Mouse (Mus musculus) CH12.LX (cell line): ENCODE measurements around the gene Gna12. TPM values are rescaled to one million over a fixed set of nuclear protein-coding genes. Genes with fewer than 3 reads are reported as not detected.

ENCODE experiments used
- DNase-seq: peaks from one replicate; pipeline ENCODE4 v3.0.0-alpha.2; 2013; ENCODE audit errors: extremely low read depth
- H3K27ac ChIP-seq: 2 replicates; pipeline ENCODE4 v1.5.1; 2012; ENCODE audit warnings: low read depth, mild to moderate bottlenecking, control low read depth, moderate library complexity; ENCODE audit not compliant: insufficient read depth
- H3K27me3 ChIP-seq: replicated peaks from 2 replicates; pipeline ENCODE3; 2012; ENCODE audit warnings: inconsistent platforms
- H3K36me3 ChIP-seq, 2 experiments: replicated peaks in 1 of 2; 2 replicates each; pipeline versions ENCODE3 to v1.6.1; 2012; ENCODE audit warnings: inconsistent platforms in 1 of 2, low read length in 1 of 2, mild to moderate bottlenecking in 1 of 2, mixed read lengths in 1 of 2, moderate library complexity in 1 of 2; ENCODE audit not compliant: control insufficient read depth in 1 of 2, insufficient read depth in 1 of 2
- H3K4me1 ChIP-seq, 2 experiments: 2 replicates each; pipeline ENCODE4 v1.6.1; 2012; ENCODE audit warnings: inconsistent platforms in 1 of 2, moderate library complexity in 1 of 2; ENCODE audit not compliant: insufficient read depth in 2 of 2, control insufficient read depth in 1 of 2
- H3K4me2 ChIP-seq: 2 replicates; pipeline ENCODE4 v1.6.1; 2012; ENCODE audit warnings: low read depth, mild to moderate bottlenecking, control low read depth; ENCODE audit not compliant: poor library complexity, insufficient read depth, severe bottlenecking
- H3K4me3 ChIP-seq, 3 experiments: fragments of 150-350 bp in 1 of 3; sonication (generic) in 1 of 3; replicated peaks in 1 of 3; 2 replicates each; pipeline versions ENCODE3 to v1.5.1; 2011 to 2012; ENCODE audit warnings: low read depth in 2 of 3, low read length in 2 of 3, mild to moderate bottlenecking in 2 of 3, moderate library complexity in 2 of 3, control low read depth in 1 of 3, improper control_type of control experiment in 1 of 3, inconsistent platforms in 1 of 3, mixed read lengths in 1 of 3; ENCODE audit not compliant: poor library complexity in 1 of 3
- H3K79me2 ChIP-seq: replicated peaks from 2 replicates; pipeline ENCODE4 v1.6.1; 2012; ENCODE audit warnings: mild to moderate bottlenecking, moderate library complexity; ENCODE audit not compliant: control insufficient read depth, poor library complexity, insufficient read depth, severe bottlenecking; ENCODE audit errors: extremely low read depth
- H3K9ac ChIP-seq: 2 replicates; pipeline ENCODE4 v1.6.1; 2012; ENCODE audit warnings: low read depth, mild to moderate bottlenecking, control low read depth, moderate library complexity; ENCODE audit not compliant: insufficient read depth
- H3K9me3 ChIP-seq: replicated peaks from 2 replicates; pipeline ENCODE3; 2012; ENCODE audit warnings: low read length, inconsistent platforms, mixed read lengths
- BHLHE40 ChIP-seq: IDR thresholded peaks from 2 replicates; pipeline ENCODE4 v1.6.1; 2011; ENCODE audit warnings: mild to moderate bottlenecking, low read depth, low read length, improper control_type of control experiment
- CTCF ChIP-seq, 2 experiments: IDR thresholded peaks in 1 of 2; conservative IDR thresholded peaks in 1 of 2; 2 replicates each; pipeline ENCODE4 v1.5.1; 2011 to 2012; ENCODE audit warnings: low read depth in 2 of 2, low read length in 2 of 2, improper control_type of control experiment in 1 of 2, inconsistent platforms in 1 of 2, mild to moderate bottlenecking in 1 of 2, moderate library complexity in 1 of 2
- GABPA ChIP-seq: IDR thresholded peaks from 2 replicates; pipeline ENCODE4 v1.6.1; 2012; ENCODE audit warnings: low read depth, low read length, improper control_type of control experiment, inconsistent platforms; ENCODE audit not compliant: insufficient replicate concordance
- JUN ChIP-seq: IDR thresholded peaks from 2 replicates; pipeline ENCODE4 v1.6.1; 2011; ENCODE audit warnings: low read depth, mild to moderate bottlenecking, low read length, improper control_type of control experiment, moderate library complexity; ENCODE audit not compliant: insufficient read depth
- MAX ChIP-seq: IDR thresholded peaks from 2 replicates; pipeline ENCODE4 v1.6.1; 2011; ENCODE audit warnings: low read length, improper control_type of control experiment
- MAZ ChIP-seq: IDR thresholded peaks from 2 replicates; pipeline ENCODE4 v1.6.1; 2012; ENCODE audit warnings: low read depth, mild to moderate bottlenecking, inconsistent platforms, low read length, improper control_type of control experiment, moderate library complexity
- MYC ChIP-seq: IDR thresholded peaks from 2 replicates; pipeline ENCODE4 v1.6.1; 2011; ENCODE audit warnings: low read depth, mild to moderate bottlenecking, improper control_type of control experiment, low read length
- POLR2A ChIP-seq: IDR thresholded peaks from 2 replicates; pipeline ENCODE4 v1.6.1; 2011; ENCODE audit warnings: low read depth, mild to moderate bottlenecking, improper control_type of control experiment, low read length
- UBTF ChIP-seq: IDR thresholded peaks from 2 replicates; pipeline ENCODE4 v1.6.1; 2012; ENCODE audit warnings: low read depth, mild to moderate bottlenecking, inconsistent platforms, low read length, improper control_type of control experiment, moderate library complexity
- USF1 ChIP-seq: IDR thresholded peaks from 2 replicates; pipeline ENCODE4 v1.6.1; 2014; ENCODE audit warnings: low read depth, mild to moderate bottlenecking, inconsistent platforms, low read length, improper control_type of control experiment
- USF2 ChIP-seq: conservative IDR thresholded peaks from 2 replicates; pipeline ENCODE4 v1.6.1; 2011; ENCODE audit warnings: low read depth, low read length, improper control_type of control experiment
- ZC3H11A ChIP-seq: IDR thresholded peaks from 2 replicates; pipeline ENCODE4 v1.6.1; 2012; ENCODE audit warnings: low read depth, mild to moderate bottlenecking, inconsistent platforms, low read length, improper control_type of control experiment
- ZKSCAN1 ChIP-seq: IDR thresholded peaks from 2 replicates; pipeline ENCODE4 v1.6.1; 2012; ENCODE audit warnings: low read depth, inconsistent platforms, low read length, improper control_type of control experiment, borderline replicate concordance
- ZMIZ1 ChIP-seq: IDR thresholded peaks from 2 replicates; pipeline ENCODE4 v1.6.1; 2012; ENCODE audit warnings: low read depth, mild to moderate bottlenecking, inconsistent platforms, low read length, improper control_type of control experiment
- dilution Hi-C: fragments of 300-500 bp; cut with MboI; formaldehyde crosslinking; loops from 2 replicates; pipeline ENCODE4 v1.14.3; 2020; ENCODE audit warnings: low sequenced_read_pairs; ENCODE audit not compliant: extremely low pct_unique_long_range_greater_than_20kb, extremely low pct_ligation_motif_present
- in situ Hi-C: fragments of 300-500 bp; cut with MboI; formaldehyde crosslinking; loops from 3 replicates; pipeline ENCODE4 v1.14.3; 2019; ENCODE audit warnings: low sequenced_read_pairs, low pct_ligation_motif_present, low pct_unique_long_range_greater_than_20kb, mixed read lengths
- polyA plus RNA-seq: library from polyadenylated mRNA; unstranded; fragments of >175 nt; gene quantifications from 2 replicates; pipeline ENCODE4 v1.2.1, GENCODE M21; 2012; ENCODE audit warnings: low read depth; ENCODE audit not compliant: insufficient read length
- total RNA-seq, 2 experiments: library from RNA; depleted of rRNA; stranded (reverse); fragments of 300-350 nt in 1 of 2; fragments of >200 nt in 1 of 2; gene quantifications; 2 replicates each; pipeline ENCODE4 v1.2.3; 2012 to 2014

Gna12 gene
- total and polyA plus RNA-seq, 3 experiments, result 11.5 to 15.8 (median 15.4) TPM

DNA sequence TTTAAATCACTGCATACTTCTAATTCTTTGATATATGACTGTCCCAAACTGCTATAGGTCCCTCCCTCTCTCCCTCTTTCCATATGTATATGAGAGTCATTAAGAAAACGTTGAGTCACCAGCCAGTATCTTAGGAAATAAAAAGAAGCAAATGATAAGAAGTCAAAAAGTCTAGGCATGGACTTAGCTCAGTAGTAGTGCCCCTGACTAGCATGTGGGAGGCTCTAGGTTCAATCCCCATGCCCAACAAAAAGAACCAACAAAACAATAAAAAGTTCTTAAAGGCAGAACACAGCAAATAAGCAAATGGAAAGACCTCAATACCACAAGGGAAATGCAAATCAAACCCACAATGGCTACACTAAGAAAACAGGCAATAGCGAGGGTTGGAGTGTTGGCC, 18.8 kb downstream of the Gna12 start:
- Histone ChIP-seq H3K27me3 (no peaks in the 10 kb centered on the region), H3K9me3 (no peaks in the 10 kb centered on the region), H3K9ac (no peak overlapping the region), H3K4me2 (no peak overlapping the region), H3K27ac (no peak overlapping the region), H3K4me3 (no peak overlapping the region), H3K36me3 (no peaks in the 10 kb centered on the region), H3K79me2 (no peaks in the 10 kb centered on the region), H3K4me1 (peaks cover 26 to 52% of the 10 kb centered on the region in 2 experiments)
- no peak for TF ChIP-seq USF2
- TF ChIP-seq BHLHE40, result no peak
- TF ChIP-seq MAX, result no peak
- no peak for TF ChIP-seq JUN
- no peak for TF ChIP-seq MYC
- no peak for TF ChIP-seq ZC3H11A
- no peak for TF ChIP-seq UBTF
- no peak for TF ChIP-seq POLR2A
- DNase-seq, result peak; percentile 42
- dilution Hi-C loops, result no loop called here
- in situ Hi-C loops, result no loop called here

DNA sequence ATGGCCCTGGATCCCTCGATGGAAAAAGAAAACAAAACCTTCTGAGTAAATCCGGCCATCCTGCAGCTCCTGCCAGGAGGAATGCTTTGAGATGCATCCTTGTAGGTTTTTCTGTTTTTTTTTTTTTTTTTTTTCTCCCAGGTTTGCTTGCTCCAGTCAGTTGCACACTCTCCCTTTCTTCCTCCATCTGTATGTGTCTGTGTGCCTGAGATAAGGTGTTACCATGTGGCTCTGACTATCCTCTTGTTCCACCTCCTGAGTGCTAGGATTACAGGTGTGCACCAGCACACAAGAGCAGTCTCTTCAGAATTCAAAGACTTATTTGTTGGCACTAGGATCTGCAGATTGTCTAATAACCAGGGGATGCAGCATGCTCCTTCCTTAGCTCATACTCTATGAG, 23.3 kb downstream of the Gna12 start:
- in situ Hi-C loops (no loop called here), dilution Hi-C loops (no loop called here)
- no peak for DNase-seq
- Histone ChIP-seq H3K79me2 (no peaks in the 10 kb centered on the region), H3K4me3 (no peak overlapping the region), H3K27ac (no peak overlapping the region), H3K4me2 (no peak overlapping the region), H3K9ac (no peak overlapping the region), H3K9me3 (no peaks in the 10 kb centered on the region), H3K27me3 (no peaks in the 10 kb centered on the region), H3K36me3 (peaks cover 0 to 2% of the 10 kb centered on the region in 2 experiments), H3K4me1 (peaks cover 4 to 13% of the 10 kb centered on the region in 2 experiments; a peak in 3 of 4 replicates)
- no peak for TF ChIP-seq CTCF (conservative IDR thresholded peaks at IDR 0.05 in 1 of 2, IDR thresholded peaks at IDR 0.05 in 1 of 2; ENCODE audit: low read depth in 2 of 2, low read length in 2 of 2)

- DNase-seq, result no peak
- no peak overlapping the region for H3K4me2 ChIP-seq
- peaks cover 5 to 12% of the 10 kb centered on the region in 2 experiments; a peak in 3 of 4 replicates for H3K4me1 ChIP-seq
- H3K4me3 ChIP-seq, result no peak overlapping the region
- peaks cover 0 to 2% of the 10 kb centered on the region in 2 experiments for H3K36me3 ChIP-seq
- H3K79me2 ChIP-seq, result no peaks in the 10 kb centered on the region
- dilution Hi-C loops, result no loop called here
- no peaks in the 10 kb centered on the region for H3K27me3 ChIP-seq
- no peaks in the 10 kb centered on the region for H3K9me3 ChIP-seq
- in situ Hi-C loops, result no loop called here
- TF ChIP-seq MAZ (no peak), USF1 (no peak), ZKSCAN1 (no peak), ZMIZ1 (no peak), GABPA (no peak)
- no peak overlapping the region for H3K27ac ChIP-seq
- H3K9ac ChIP-seq, result no peak overlapping the region
These were observed 24.0 kb downstream of the Gna12 start for GRCm38 (mm10) chr5:140806252-140806651.
